25 mouse cellular contexts compared by ENCODE assay signal in the genomic region with DNA sequence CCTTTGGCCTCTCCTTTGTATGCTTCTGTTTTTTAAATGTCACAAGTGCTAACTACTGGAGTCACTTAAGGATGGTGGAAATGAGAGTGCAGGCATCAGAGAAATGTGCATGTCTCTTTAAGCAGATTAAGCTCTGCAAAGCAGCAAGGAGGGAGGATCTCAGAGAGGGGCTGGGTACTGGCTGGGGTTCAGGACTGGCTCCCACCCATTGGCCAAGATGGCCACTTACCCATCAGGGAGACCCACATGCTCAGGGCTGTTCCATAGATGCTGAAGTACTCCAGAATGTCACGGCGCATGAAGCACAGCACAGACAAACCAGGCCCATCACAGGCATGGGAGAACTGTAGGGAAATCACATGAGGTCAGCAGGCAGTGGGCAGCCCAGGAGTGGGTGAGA. TPM values are rescaled to one million over a fixed set of nuclear protein-coding genes. Genes with fewer than 3 reads are reported as not detected.
DNase-seq lines count a peak whose midpoint lies in the region; ATAC-seq and TF ChIP-seq lines count a peak whose summit lies in the region.
"Had no signal": no experiment of that assay in that cellular context is flagged by ENCODE, and none has a peak within 500 bp of the region (broad histone marks: within the 10 kb centered on the region; RNA-seq: fewer than 3 reads in every experiment).

No protein-coding gene starts in this region.

- H3K9me3 ChIP-seq in midbrain, postnatal 0 days (ENCODE audit: low read length) = no peaks in the 10 kb centered on the region
- no peaks in the 10 kb centered on the region for H3K9me3 ChIP-seq in midbrain, embryonic 10.5 days (replicated peaks)
- H3K9me3 ChIP-seq in limb, embryonic 10.5 days (replicated peaks) = no peaks in the 10 kb centered on the region
- H3K9me3 ChIP-seq: embryonic facial prominence, embryonic 13.5 days; embryonic facial prominence, embryonic 15.5 days; forebrain, embryonic 12.5 days had no signal

- intact Hi-C loops in left cerebral cortex, postnatal 4 days (cut with DNase I) = no loop called here
- intact Hi-C loops in left cerebral cortex, postnatal 14 days (cut with DNase I) = no loop called here

- no peaks in the 10 kb centered on the region for H3K27me3 ChIP-seq in midbrain, postnatal 0 days (ENCODE audit: insufficient read depth, low read length)
- no peaks in the 10 kb centered on the region for H3K27me3 ChIP-seq in midbrain, embryonic 10.5 days (ENCODE audit: low read depth, poor library complexity, severe bottlenecking)
- no peaks in the 10 kb centered on the region for H3K27me3 ChIP-seq in limb, embryonic 10.5 days (ENCODE audit: low read depth, poor library complexity, severe bottlenecking)
- no peaks in the 10 kb centered on the region for H3K27me3 ChIP-seq in myocyte (ENCODE audit: control insufficient read depth, insufficient read depth, insufficient read length)
- H3K27me3 ChIP-seq: embryonic facial prominence, embryonic 13.5 days; embryonic facial prominence, embryonic 15.5 days; forebrain, embryonic 12.5 days had no signal

- no peak overlapping the region for H3K9ac ChIP-seq in midbrain, postnatal 0 days (replicated peaks; ENCODE audit: low read length, poor library complexity, severe bottlenecking)
- H3K9ac ChIP-seq: embryonic facial prominence, embryonic 13.5 days; embryonic facial prominence, embryonic 15.5 days; forebrain, embryonic 12.5 days had no signal

- H3K4me2 ChIP-seq in midbrain, postnatal 0 days (ENCODE audit: low read depth, low read length, poor library complexity, severe bottlenecking) = no peak overlapping the region
- peak overlapping the region; percentile 67 for H3K4me2 ChIP-seq in myocyte (ENCODE audit: low read depth)
- H3K4me2 ChIP-seq: embryonic facial prominence, embryonic 13.5 days; embryonic facial prominence, embryonic 15.5 days; forebrain, embryonic 12.5 days had no signal

- no peak for TF ChIP-seq POLR2A in myocyte (IDR thresholded peaks at IDR 0.05; ENCODE audit: insufficient read length, low read depth)

- DNase-seq in left cerebral cortex, postnatal 4 days = peak; percentile 53
- DNase-seq in left cerebral cortex, postnatal 14 days (ENCODE audit: low spot score in 2 of 2) = no peak
- DNase-seq in midbrain, postnatal 0 days (ENCODE audit: low spot score) = peak; percentile 22
- DNase-seq in midbrain, embryonic 10.5 days (ENCODE audit: low spot score) = no peak
- DNase-seq in limb, embryonic 10.5 days (ENCODE audit: low spot score) = no peak
- DNase-seq in thymus, postnatal 25 days = no peak
- DNase-seq: adrenal gland, adult 2 months; adrenal gland, postnatal 10 days; adrenal gland, postnatal 25 days; cerebellum, adult 11-12 months; cerebellum, adult 2 months; cerebellum, adult 9-10 months; cerebellum, postnatal 36 days; embryo, embryonic 11 days had no signal

- H3ac ChIP-seq in myocyte (ENCODE audit: control insufficient read depth, insufficient read length) = no peak overlapping the region

- no peak overlapping the region for H3K27ac ChIP-seq in midbrain, postnatal 0 days (ENCODE audit: low read depth, low read length)
- no peak overlapping the region for H3K27ac ChIP-seq in midbrain, embryonic 10.5 days (replicated peaks)
- 0 out of 2 replicates have a peak overlapping the region, but pooled peaks have one; percentile 19 for H3K27ac ChIP-seq in limb, embryonic 10.5 days
- H3K27ac ChIP-seq: embryonic facial prominence, embryonic 13.5 days; embryonic facial prominence, embryonic 15.5 days; forebrain, embryonic 10.5 days; forebrain, embryonic 12.5 days had no signal

- no peak for TF ChIP-seq CTCF in midbrain, postnatal 0 days (IDR thresholded peaks at IDR 0.05)

- H3K4me1 ChIP-seq in midbrain, postnatal 0 days (ENCODE audit: insufficient read depth, low read length) = no peaks in the 10 kb centered on the region
- peaks cover 22% of the 10 kb centered on the region for H3K4me1 ChIP-seq in midbrain, embryonic 10.5 days
- peaks cover 21% of the 10 kb centered on the region for H3K4me1 ChIP-seq in limb, embryonic 10.5 days
- H3K4me1 ChIP-seq: forebrain, embryonic 12.5 days had no signal

- H3K79me2 ChIP-seq in myocyte (ENCODE audit: control insufficient read depth, insufficient read depth) = peaks cover 6% of the 10 kb centered on the region

- no peak for ATAC-seq in midbrain, postnatal 0 days (ENCODE audit: low FRiP score)
- ATAC-seq: forebrain, embryonic 14.5 days; forebrain, embryonic 16.5 days had no signal

- WGBS in midbrain, postnatal 0 days = 85% methylated on average over 2 of the region's 2 CpGs
- WGBS in midbrain, embryonic 10.5 days = 85% methylated on average over 2 of the region's 2 CpGs
- WGBS in limb, embryonic 10.5 days = 91% methylated on average over 2 of the region's 2 CpGs

- H3K36me3 ChIP-seq in midbrain, postnatal 0 days (ENCODE audit: insufficient read depth, low read length) = no peaks in the 10 kb centered on the region
- no peaks in the 10 kb centered on the region for H3K36me3 ChIP-seq in midbrain, embryonic 10.5 days
- no peaks in the 10 kb centered on the region for H3K36me3 ChIP-seq in limb, embryonic 10.5 days
- H3K36me3 ChIP-seq in myocyte (ENCODE audit: control insufficient read depth, insufficient read depth) = peaks cover 29% of the 10 kb centered on the region
- H3K36me3 ChIP-seq: embryonic facial prominence, embryonic 13.5 days; embryonic facial prominence, embryonic 15.5 days; forebrain, embryonic 10.5 days; forebrain, embryonic 12.5 days had no signal

- no peak overlapping the region for H3K4me3 ChIP-seq in midbrain, postnatal 0 days (ENCODE audit: low read depth, low read length)
- H3K4me3 ChIP-seq in midbrain, embryonic 10.5 days = no peak overlapping the region
- H3K4me3 ChIP-seq in limb, embryonic 10.5 days = no peak overlapping the region
- no peak overlapping the region for H3K4me3 ChIP-seq in myocyte
- H3K4me3 ChIP-seq: embryonic facial prominence, embryonic 13.5 days; embryonic facial prominence, embryonic 15.5 days; erythroblast, embryonic 14.5 days; forebrain, embryonic 10.5 days; forebrain, embryonic 12.5 days had no signal

TF ChIP-seq in myocyte, 11 proteins besides CTCF, POLR2A, EP300 and RAD21:
- TF ChIP-seq POLR2AphosphoS2 (IDR thresholded peaks at IDR 0.05; ENCODE audit: insufficient read length, low read depth) (no peak), REST (IDR thresholded peaks at IDR 0.05; ENCODE audit: insufficient read depth, insufficient read length) (no peak), USF1 (IDR thresholded peaks at IDR 0.05; ENCODE audit: low read depth) (no peak), MYOD1 (IDR thresholded peaks at IDR 0.05; ENCODE audit: control insufficient read depth in 1 of 3, insufficient read length in 2 of 3, low read depth in 2 of 3) (no peak), TCF3 (IDR thresholded peaks at IDR 0.05; ENCODE audit: insufficient read length, low read depth) (no peak), MAX (IDR thresholded peaks at IDR 0.05; ENCODE audit: low read depth) (no peak), CEBPB (IDR thresholded peaks at IDR 0.05; ENCODE audit: insufficient read depth, poor library complexity, severe bottlenecking) (no peak), SRF (IDR thresholded peaks at IDR 0.05; ENCODE audit: control insufficient read depth, insufficient read length, low read depth) (no peak), E2F4 (IDR thresholded peaks at IDR 0.05; ENCODE audit: insufficient read depth) (no peak), MYOG (IDR thresholded peaks at IDR 0.05; ENCODE audit: control insufficient read depth in 1 of 3, insufficient read depth in 1 of 3, insufficient read length in 2 of 3, low read depth in 2 of 3) (no peak), TCF12 (IDR thresholded peaks at IDR 0.05; ENCODE audit: insufficient read depth, poor library complexity, severe bottlenecking) (no peak)

RNA-seq across cellular contexts. Expression of gene Mymk, which starts 4.9 kb away (rescaled TPM):
- total RNA-seq in left cerebral cortex, postnatal 4 days (2021) = under 1 TPM in 1 of 2 experiments, not detected in 1; 0.42 TPM
- 1 to 10 TPM in 1 of 2 experiments, under 1 TPM in 1; 0.92 to 1.1 TPM for total RNA-seq in left cerebral cortex, postnatal 14 days (2021)
- total RNA-seq in midbrain, postnatal 0 days (2014; rRNA removed) = 0.16 TPM in 1 of 2 replicates, not detected in the other
- 0.15 TPM in 1 of 2 replicates, not detected in the other for polyA plus RNA-seq in midbrain, postnatal 0 days (2015; fragmentation: Nextera tagmentation; extraction: Ambion mirVana)
- polyA plus RNA-seq in midbrain, embryonic 10.5 days (2016; fragmentation: Nextera tagmentation; extraction: Ambion mirVana) = not detected in 2 replicates
- polyA plus RNA-seq in limb, embryonic 10.5 days (2016; fragmentation: Nextera tagmentation; extraction: Ambion mirVana) = 0.16 and 1.5 TPM in 2 replicates
- 1,410 TPM for polyA plus RNA-seq in myocyte (2012; fragmentation: generic; extraction: Trizol)
- total RNA-seq: adrenal gland, adult 2 months; adrenal gland, postnatal 25 days; common myeloid progenitor, adult 5-6 weeks; ES-E14; MEL had no signal
- polyA plus RNA-seq: erythroblast, embryonic 14.5 days; forebrain, embryonic 10.5 days; forebrain, embryonic 14.5 days; forebrain, embryonic 16.5 days had no signal

RNA-seq across cellular contexts. Expression of gene Adamtsl2, which starts 12.1 kb away (rescaled TPM):
- total RNA-seq in left cerebral cortex, postnatal 4 days (2021) = 10 to 100 TPM; 23.8 to 25.1 TPM
- 10 to 100 TPM; 27.4 to 29.3 TPM for total RNA-seq in left cerebral cortex, postnatal 14 days (2021)
- total RNA-seq in midbrain, postnatal 0 days (2014; rRNA removed) = 14.3 and 17.0 TPM in 2 replicates
- polyA plus RNA-seq in midbrain, postnatal 0 days (2015; fragmentation: Nextera tagmentation; extraction: Ambion mirVana) = 7.3 and 9.3 TPM in 2 replicates
- polyA plus RNA-seq in midbrain, embryonic 10.5 days (2016; fragmentation: Nextera tagmentation; extraction: Ambion mirVana) = 4.8 and 6.3 TPM in 2 replicates
- 3.5 and 9.1 TPM in 2 replicates for polyA plus RNA-seq in limb, embryonic 10.5 days (2016; fragmentation: Nextera tagmentation; extraction: Ambion mirVana)
- polyA plus RNA-seq in myocyte (2012; fragmentation: generic; extraction: Trizol) = 17.6 TPM
- total RNA-seq: common myeloid progenitor, adult 5-6 weeks; MEL had no signal
- polyA plus RNA-seq: erythroblast, embryonic 14.5 days had no signal

RNA-seq across cellular contexts. Expression of gene Slc2a6, which starts 39.3 kb away (rescaled TPM):
- total RNA-seq in left cerebral cortex, postnatal 4 days (2021) = 10 to 100 TPM; 23.3 to 27.5 TPM
- total RNA-seq in left cerebral cortex, postnatal 14 days (2021) = 10 to 100 TPM; 44.8 to 49.1 TPM
- 23.8 and 31.8 TPM in 2 replicates for total RNA-seq in midbrain, postnatal 0 days (2014; rRNA removed)
- polyA plus RNA-seq in midbrain, postnatal 0 days (2015; fragmentation: Nextera tagmentation; extraction: Ambion mirVana) = 14.4 and 14.8 TPM in 2 replicates
- polyA plus RNA-seq in midbrain, embryonic 10.5 days (2016; fragmentation: Nextera tagmentation; extraction: Ambion mirVana) = 3.1 and 4.4 TPM in 2 replicates
- 0.49 and 0.91 TPM in 2 replicates for polyA plus RNA-seq in limb, embryonic 10.5 days (2016; fragmentation: Nextera tagmentation; extraction: Ambion mirVana)
- polyA plus RNA-seq in myocyte (2012; fragmentation: generic; extraction: Trizol) = 102 TPM

RNA-seq across cellular contexts. Expression of gene Cacfd1, which starts 57.4 kb away (rescaled TPM):
- total RNA-seq in left cerebral cortex, postnatal 4 days (2021) = 10 to 100 TPM; 73.1 to 80.5 TPM
- total RNA-seq in left cerebral cortex, postnatal 14 days (2021) = 10 to 100 TPM; 50.4 to 51.0 TPM
- total RNA-seq in midbrain, postnatal 0 days (2014; rRNA removed) = 52.8 and 63.0 TPM in 2 replicates
- 97.1 and 98.8 TPM in 2 replicates for polyA plus RNA-seq in midbrain, postnatal 0 days (2015; fragmentation: Nextera tagmentation; extraction: Ambion mirVana)
- 90.7 and 117 TPM in 2 replicates for polyA plus RNA-seq in midbrain, embryonic 10.5 days (2016; fragmentation: Nextera tagmentation; extraction: Ambion mirVana)
- polyA plus RNA-seq in limb, embryonic 10.5 days (2016; fragmentation: Nextera tagmentation; extraction: Ambion mirVana) = 86.4 and 109 TPM in 2 replicates
- polyA plus RNA-seq in myocyte (2012; fragmentation: generic; extraction: Trizol) = 22.8 TPM

Comparison
In these comparisons a context has a peak if more than half of its experiments do, and no peak if none do; other contexts are left out.
1. DNase-seq: peak in left cerebral cortex, postnatal 4 days (single experiment) and midbrain, postnatal 0 days (single experiment); none in left cerebral cortex, postnatal 14 days (0 of 2), midbrain, embryonic 10.5 days (single experiment), limb, embryonic 10.5 days (single experiment) and thymus, postnatal 25 days (single experiment).
2. RNA of gene Mymk, which starts 4.9 kb away (polyA plus RNA-seq): 1,410 TPM in myocyte (single experiment); 0.16 to 1.5 TPM in limb, embryonic 10.5 days, 0.15 TPM in midbrain, postnatal 0 days and not detected in midbrain, embryonic 10.5 days; every median in the first group is over 100 times any median in the second.